Mouse (Mus musculus): Measurements from ENCODE around the gene Sipa1. TPM values are rescaled to one million over a fixed set of nuclear protein-coding genes. Genes with fewer than 3 reads are reported as not detected.

Gene Sipa1
- polyA plus RNA-seq, 1 experiment from 2014 or later = 17.0 TPM

DNA sequence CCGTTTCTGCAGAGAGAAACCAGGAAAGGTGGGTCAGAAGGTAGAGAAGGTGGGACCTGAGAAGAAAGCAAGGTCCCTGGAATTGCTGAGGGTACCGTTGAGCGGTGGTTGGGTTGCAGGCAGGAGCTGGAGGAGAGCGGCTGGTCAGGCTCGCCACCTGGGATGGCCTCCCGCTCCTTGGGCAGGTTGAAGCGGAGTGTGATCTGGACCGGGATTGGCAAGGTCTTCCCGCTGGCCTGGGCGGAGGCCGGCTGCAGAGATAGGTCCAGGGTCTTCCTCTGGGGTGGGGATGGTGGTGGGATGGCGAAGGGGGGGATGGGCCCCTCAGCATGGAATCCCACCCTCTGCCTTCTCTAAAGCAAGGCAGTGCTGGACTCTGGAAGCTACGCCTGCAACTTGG lies 54.8 kb downstream of the Sipa1 start:
- H3K27me3 ChIP-seq (ENCODE audit: control insufficient read depth, insufficient read depth, low read length) = no peaks in the 10 kb centered on the region
- H3K9ac ChIP-seq (ENCODE audit: low read length) = no peak overlapping the region; the same call in 1 of the 2 replicates
- ATAC-seq (ENCODE audit: insufficient read depth, low FRiP score, low TSS enrichment) (no peak), DNase-seq (ENCODE audit: low spot score) (no peak)
- H3K9me3 ChIP-seq (ENCODE audit: control insufficient read depth, low read length) = no peaks in the 10 kb centered on the region
- H3K4me1 ChIP-seq (ENCODE audit: control insufficient read depth, insufficient read depth, low read length) = peaks cover 9% of the 10 kb centered on the region
- peaks cover 18% of the 10 kb centered on the region for H3K36me3 ChIP-seq (ENCODE audit: control insufficient read depth, insufficient read depth, low read length)
- peak overlapping the region; percentile 64 for H3K4me2 ChIP-seq (ENCODE audit: low read depth)
- WGBS = 96% methylated on average over 13 of the region's 13 CpGs
- H3K4me3 ChIP-seq (ENCODE audit: low read depth, low read length) = peak overlapping the region; percentile 60
- no peak overlapping the region for H3K27ac ChIP-seq (ENCODE audit: low read depth, low read length)

DNA sequence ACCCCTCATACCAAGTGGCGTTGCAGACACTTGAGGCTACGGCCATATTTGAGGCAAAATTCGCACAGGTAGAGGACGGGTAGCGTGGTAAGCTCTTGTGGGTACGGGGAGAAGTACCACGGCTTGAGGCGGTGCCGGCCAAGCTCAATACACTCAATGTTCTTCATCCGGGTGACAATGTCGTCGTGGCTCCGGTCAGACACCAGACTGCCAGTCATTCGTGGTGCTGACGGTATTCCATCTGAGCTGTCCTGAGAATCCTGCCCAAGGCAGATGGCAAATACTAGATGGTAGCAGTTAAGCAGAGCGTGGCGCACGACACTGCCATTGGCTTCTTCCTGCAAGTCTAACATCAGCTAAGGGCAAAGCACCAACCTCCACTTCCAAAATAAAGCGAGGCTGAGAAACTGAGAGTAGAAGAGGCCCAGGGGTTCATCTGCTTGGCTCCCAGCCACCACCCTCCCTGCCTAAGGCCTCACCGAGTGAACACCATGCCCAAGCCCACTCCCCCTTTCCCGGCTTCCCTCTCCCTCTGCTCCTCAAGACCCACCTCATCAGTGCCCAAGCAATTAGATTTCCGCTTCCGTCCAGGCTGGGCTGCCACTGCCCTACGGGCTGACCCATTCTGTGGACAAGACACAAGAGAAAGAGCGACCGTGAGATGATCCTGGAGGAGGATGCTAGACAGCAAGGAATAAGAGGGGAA lies 55.6 kb downstream of the Sipa1 start:
- 95% methylated on average over 26 of the region's 26 CpGs for WGBS
- peaks cover 20% of the 10 kb centered on the region for H3K36me3 ChIP-seq (ENCODE audit: control insufficient read depth, insufficient read depth, low read length)
- H3K4me1 ChIP-seq (ENCODE audit: control insufficient read depth, insufficient read depth, low read length) = peaks cover 12% of the 10 kb centered on the region

DNA sequence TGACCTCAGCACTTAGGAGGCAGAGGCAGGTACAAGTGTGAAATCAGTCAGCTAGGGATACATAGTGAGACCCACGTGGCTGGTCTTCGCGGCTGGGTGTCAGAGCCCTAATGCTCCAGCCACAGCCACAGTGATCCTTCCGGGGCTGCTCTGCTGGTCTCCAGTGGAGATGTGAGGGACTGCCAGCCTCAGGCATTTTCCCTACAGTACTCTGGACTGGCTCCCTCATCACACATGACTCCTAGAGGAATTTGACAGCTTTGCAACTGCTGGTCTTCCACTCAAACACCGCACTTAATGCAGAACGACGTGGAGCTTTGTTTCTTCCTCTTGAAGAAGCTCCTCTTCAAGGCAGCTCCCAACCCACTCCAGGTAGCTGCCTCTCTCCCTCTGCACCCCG lies 57.3 kb downstream of the Sipa1 start:
- Histone ChIP-seq H3K9me3 (ENCODE audit: control insufficient read depth, low read length) (no peaks in the 10 kb centered on the region), H3K27me3 (ENCODE audit: control insufficient read depth, insufficient read depth, low read length) (no peaks in the 10 kb centered on the region), H3K4me1 (ENCODE audit: control insufficient read depth, insufficient read depth, low read length) (peaks cover 18% of the 10 kb centered on the region), H3K36me3 (ENCODE audit: control insufficient read depth, insufficient read depth, low read length) (peaks cover 20% of the 10 kb centered on the region), H3K4me2 (ENCODE audit: low read depth) (no peak overlapping the region), H3K9ac (ENCODE audit: low read length) (no peak overlapping the region), H3K27ac (ENCODE audit: low read depth, low read length) (no peak overlapping the region), H3K4me3 (ENCODE audit: low read depth, low read length) (no peak overlapping the region)
- 87% methylated on average over 8 of the region's 8 CpGs for WGBS
- ATAC-seq (ENCODE audit: insufficient read depth, low FRiP score, low TSS enrichment) (no peak), DNase-seq (ENCODE audit: low spot score) (no peak)

More for the DNA sequence above, 55.6 kb downstream of the Sipa1 start:
- ATAC-seq (ENCODE audit: insufficient read depth, low FRiP score, low TSS enrichment) (no peak), DNase-seq (ENCODE audit: low spot score) (no peak)
- Histone ChIP-seq H3K9ac (ENCODE audit: low read length) (no peak overlapping the region), H3K27me3 (ENCODE audit: control insufficient read depth, insufficient read depth, low read length) (no peaks in the 10 kb centered on the region), H3K27ac (ENCODE audit: low read depth, low read length) (no peak overlapping the region), H3K4me2 (ENCODE audit: low read depth) (no peak overlapping the region), H3K9me3 (ENCODE audit: control insufficient read depth, low read length) (no peaks in the 10 kb centered on the region), H3K4me3 (ENCODE audit: low read depth, low read length) (no peak overlapping the region)

DNA sequence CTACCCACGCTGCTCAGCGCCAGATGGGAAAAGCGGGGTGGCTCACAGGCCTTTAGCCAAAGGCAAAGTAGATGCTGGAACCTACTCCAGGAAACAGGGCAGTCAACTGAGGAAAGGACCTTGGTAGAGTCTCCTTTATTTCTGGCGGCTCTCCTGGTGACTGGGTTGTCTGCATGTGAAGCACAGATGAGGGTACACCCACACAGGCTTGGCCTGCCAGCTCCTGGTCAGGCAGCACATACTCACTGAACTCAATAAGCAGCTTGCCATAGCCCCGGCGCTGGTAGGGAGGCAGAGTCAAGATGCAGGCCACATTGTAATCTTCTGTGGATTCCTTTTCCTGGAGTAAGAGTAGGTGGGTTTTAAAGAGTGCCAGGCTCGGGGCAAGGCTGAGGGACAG lies 58.4 kb downstream of the Sipa1 start:
- ATAC-seq (ENCODE audit: insufficient read depth, low FRiP score, low TSS enrichment) = no peak

DNA sequence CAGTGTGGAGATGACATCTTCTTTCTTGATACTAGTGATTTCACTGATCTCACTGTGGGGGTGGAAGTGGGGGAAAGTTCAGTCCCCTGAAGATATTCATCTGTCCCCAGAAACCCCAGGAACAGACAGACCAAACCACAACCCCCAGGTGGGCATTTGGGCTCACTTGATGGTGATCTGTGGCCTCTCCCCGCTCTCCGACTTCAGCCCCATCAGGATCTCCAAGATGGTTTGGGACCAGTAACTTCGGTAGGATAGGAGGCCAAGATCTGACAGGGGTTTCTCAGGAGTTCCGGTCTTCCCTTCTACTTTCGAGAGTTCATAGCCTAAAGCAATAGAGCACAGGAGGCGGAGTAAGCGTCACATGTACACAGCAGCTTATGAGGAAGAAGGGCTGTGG lies 59.8 kb downstream of the Sipa1 start:
- no peak for ATAC-seq (ENCODE audit: insufficient read depth, low FRiP score, low TSS enrichment)
- H3K36me3 ChIP-seq (ENCODE audit: control insufficient read depth, insufficient read depth, low read length) = peaks cover 20% of the 10 kb centered on the region
- no peak overlapping the region for H3K4me2 ChIP-seq (ENCODE audit: low read depth)
- no peak overlapping the region for H3K27ac ChIP-seq (ENCODE audit: low read depth, low read length)
- no peaks in the 10 kb centered on the region for H3K27me3 ChIP-seq (ENCODE audit: control insufficient read depth, insufficient read depth, low read length)
- H3K4me3 ChIP-seq (ENCODE audit: low read depth, low read length) = no peak overlapping the region
- WGBS = 95% methylated on average over 7 of the region's 7 CpGs
- H3K9ac ChIP-seq (ENCODE audit: low read length) = no peak overlapping the region
- H3K4me1 ChIP-seq (ENCODE audit: control insufficient read depth, insufficient read depth, low read length) = peaks cover 8% of the 10 kb centered on the region
- no peak for DNase-seq (ENCODE audit: low spot score)
- no peaks in the 10 kb centered on the region for H3K9me3 ChIP-seq (ENCODE audit: control insufficient read depth, low read length)

More for the DNA sequence above, 58.4 kb downstream of the Sipa1 start:
- Histone ChIP-seq H3K4me1 (ENCODE audit: control insufficient read depth, insufficient read depth, low read length) (peaks cover 13% of the 10 kb centered on the region), H3K36me3 (ENCODE audit: control insufficient read depth, insufficient read depth, low read length) (peaks cover 20% of the 10 kb centered on the region), H3K27me3 (ENCODE audit: control insufficient read depth, insufficient read depth, low read length) (no peaks in the 10 kb centered on the region), H3K9ac (ENCODE audit: low read length) (no peak overlapping the region), H3K9me3 (ENCODE audit: control insufficient read depth, low read length) (no peaks in the 10 kb centered on the region), H3K4me2 (ENCODE audit: low read depth) (no peak overlapping the region), H3K27ac (ENCODE audit: low read depth, low read length) (no peak overlapping the region), H3K4me3 (ENCODE audit: low read depth, low read length) (no peak overlapping the region)
- 90% methylated on average over 7 of the region's 7 CpGs for WGBS
- DNase-seq (ENCODE audit: low spot score) = no peak

DNA sequence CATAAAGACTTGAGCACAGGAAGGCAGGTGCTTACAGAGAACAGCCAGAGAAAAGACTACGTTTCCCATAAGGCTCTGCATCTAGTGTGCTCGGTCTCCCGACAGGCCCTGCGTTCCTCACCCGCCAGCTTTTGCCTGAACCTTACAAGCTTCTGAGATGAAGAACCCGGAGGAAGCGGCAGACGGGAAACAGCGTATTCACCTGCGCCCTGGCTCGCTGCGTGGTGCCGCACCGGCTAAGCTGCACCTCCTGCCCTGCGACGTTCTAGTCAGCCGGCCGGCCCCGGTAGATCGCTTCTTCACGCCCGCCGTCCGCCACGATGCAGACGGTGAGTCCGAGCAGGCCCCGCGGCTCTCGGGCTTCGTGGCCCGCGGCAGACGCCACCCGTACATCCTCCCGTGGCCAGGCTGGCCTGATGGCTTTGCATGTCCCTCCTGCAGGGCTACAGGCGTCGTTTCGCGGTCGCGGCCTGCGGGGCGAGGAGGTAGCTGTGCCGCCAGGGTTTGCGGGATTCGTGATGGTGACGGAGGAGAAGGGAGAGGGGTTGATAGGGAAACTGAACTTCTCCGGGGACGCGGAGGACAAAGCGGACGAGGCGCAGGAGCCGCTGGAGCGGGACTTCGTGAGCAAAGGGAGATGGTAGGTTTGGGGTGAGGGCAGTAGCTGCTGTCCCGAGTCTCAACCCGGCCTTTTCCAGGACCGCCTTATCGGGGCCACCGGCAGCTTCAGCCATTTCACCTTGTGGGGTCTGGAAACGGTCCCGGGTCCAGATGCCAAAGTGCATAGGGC lies 61.6 kb downstream of the Sipa1 start, which contains the start of gene Rnaseh2c:
Gene Rnaseh2c (plus strand): TSS at position 122 of the 790 bp plus-strand sequence.
- DNase-seq (ENCODE audit: low spot score) = peak; percentile 79
- Histone ChIP-seq H3K4me3 (ENCODE audit: low read depth, low read length) (peak within 1 kb of the TSS; percentile 94), H3K36me3 (ENCODE audit: control insufficient read depth, insufficient read depth, low read length) (peaks cover 13% of the 10 kb centered on the region), H3K9ac (ENCODE audit: low read length) (peak within 1 kb of the TSS; percentile 94), H3K27me3 (ENCODE audit: control insufficient read depth, insufficient read depth, low read length) (no peaks in the 10 kb centered on the region), H3K27ac (ENCODE audit: low read depth, low read length) (peak within 1 kb of the TSS; percentile 75), H3K4me1 (ENCODE audit: control insufficient read depth, insufficient read depth, low read length) (peaks cover 8% of the 10 kb centered on the region), H3K9me3 (ENCODE audit: control insufficient read depth, low read length) (no peaks in the 10 kb centered on the region), H3K4me2 (ENCODE audit: low read depth) (peak within 1 kb of the TSS; percentile 88)
- WGBS = under 1% methylated on average over 64 of the region's 64 CpGs
- ATAC-seq (ENCODE audit: insufficient read depth, low FRiP score, low TSS enrichment) = peak; percentile 55; the same call in 1 of the 2 replicates

Small RNA genes within 50 kb of the gene (microRNA-seq; reads per million reads assigned to microRNA genes)
- gene Mir6987 = not detected

Other genes starting within 250 kb of the Sipa1 start
- gene Drap1, start 238.7 kb downstream of the Sipa1 start, polyA plus RNA-seq (2014; fragmentation: Nextera tagmentation; extraction: Ambion mirVana) = 197 and 205 TPM in 2 replicates
- 39.9 and 43.0 TPM in 2 replicates for gene AI837181, start 238.6 kb downstream of the Sipa1 start, polyA plus RNA-seq (2014; fragmentation: Nextera tagmentation; extraction: Ambion mirVana)
- not detected in 2 replicates for gene Fosl1, start 216.2 kb downstream of the Sipa1 start, polyA plus RNA-seq (2014; fragmentation: Nextera tagmentation; extraction: Ambion mirVana)
- 7.9 and 8.3 TPM in 2 replicates for gene Ccdc85b, start 205.8 kb downstream of the Sipa1 start, polyA plus RNA-seq (2014; fragmentation: Nextera tagmentation; extraction: Ambion mirVana)
- 110 and 119 TPM in 2 replicates for gene Fibp, start 203.1 kb downstream of the Sipa1 start, polyA plus RNA-seq (2014; fragmentation: Nextera tagmentation; extraction: Ambion mirVana)
- 1.7 and 3.6 TPM in 2 replicates for gene Ctsw, start 195.2 kb downstream of the Sipa1 start, polyA plus RNA-seq (2014; fragmentation: Nextera tagmentation; extraction: Ambion mirVana)
- gene Efemp2, start 189.8 kb downstream of the Sipa1 start, polyA plus RNA-seq (2014; fragmentation: Nextera tagmentation; extraction: Ambion mirVana) = 55.5 and 55.6 TPM in 2 replicates
- gene Mus81, start 175.3 kb downstream of the Sipa1 start, polyA plus RNA-seq (2014; fragmentation: Nextera tagmentation; extraction: Ambion mirVana) = 39.0 and 41.9 TPM in 2 replicates
- 3,817 and 3,867 TPM in 2 replicates for gene Cfl1, start 173.3 kb downstream of the Sipa1 start, polyA plus RNA-seq (2014; fragmentation: Nextera tagmentation; extraction: Ambion mirVana)
- 0.31 TPM in 1 of 2 replicates, not detected in the other for gene 1700020D05Rik, start 159.9 kb downstream of the Sipa1 start, polyA plus RNA-seq (2014; fragmentation: Nextera tagmentation; extraction: Ambion mirVana)
- gene Snx32, start 153.2 kb downstream of the Sipa1 start, polyA plus RNA-seq (2014; fragmentation: Nextera tagmentation; extraction: Ambion mirVana) = 20.9 and 23.0 TPM in 2 replicates
- 0.24 and 0.32 TPM in 2 replicates for gene Ovol1, start 103.1 kb downstream of the Sipa1 start, polyA plus RNA-seq (2014; fragmentation: Nextera tagmentation; extraction: Ambion mirVana)
- 2.3 and 2.6 TPM in 2 replicates for gene Ap5b1, start 95.7 kb downstream of the Sipa1 start, polyA plus RNA-seq (2014; fragmentation: Nextera tagmentation; extraction: Ambion mirVana)
- gene Rnaseh2c, start 61.8 kb downstream of the Sipa1 start, polyA plus RNA-seq (2014; fragmentation: Nextera tagmentation; extraction: Ambion mirVana) = 131 and 137 TPM in 2 replicates
- 36.3 and 36.5 TPM in 2 replicates for gene Kat5, start 53.5 kb downstream of the Sipa1 start, polyA plus RNA-seq (2014; fragmentation: Nextera tagmentation; extraction: Ambion mirVana)
- gene Rela, start 26.2 kb downstream of the Sipa1 start, polyA plus RNA-seq (2014; fragmentation: Nextera tagmentation; extraction: Ambion mirVana) = 32.5 and 34.4 TPM in 2 replicates
- gene Map3k11, start 25.0 kb upstream of the Sipa1 start, polyA plus RNA-seq (2014; fragmentation: Nextera tagmentation; extraction: Ambion mirVana) = 21.0 and 22.0 TPM in 2 replicates
- 26.9 and 27.7 TPM in 2 replicates for gene Pcnx3, start 25.2 kb upstream of the Sipa1 start, polyA plus RNA-seq (2014; fragmentation: Nextera tagmentation; extraction: Ambion mirVana)
- gene Kcnk7, start 40.7 kb upstream of the Sipa1 start, polyA plus RNA-seq (2014; fragmentation: Nextera tagmentation; extraction: Ambion mirVana) = not detected in 2 replicates
- 5.1 and 6.8 TPM in 2 replicates for gene Ehbp1l1, start 62.6 kb upstream of the Sipa1 start, polyA plus RNA-seq (2014; fragmentation: Nextera tagmentation; extraction: Ambion mirVana)
- gene Fam89b, start 65.9 kb upstream of the Sipa1 start, polyA plus RNA-seq (2014; fragmentation: Nextera tagmentation; extraction: Ambion mirVana) = 167 and 184 TPM in 2 replicates
- gene Ltbp3, start 77.2 kb upstream of the Sipa1 start, polyA plus RNA-seq (2014; fragmentation: Nextera tagmentation; extraction: Ambion mirVana) = 5.2 and 9.7 TPM in 2 replicates
- gene Scyl1, start 107.7 kb upstream of the Sipa1 start, polyA plus RNA-seq (2014; fragmentation: Nextera tagmentation; extraction: Ambion mirVana) = 63.9 and 67.4 TPM in 2 replicates
- gene Frmd8, start 211.6 kb upstream of the Sipa1 start, polyA plus RNA-seq (2014; fragmentation: Nextera tagmentation; extraction: Ambion mirVana) = 19.9 and 20.7 TPM in 2 replicates
- 0.74 and 1.7 TPM in 2 replicates for gene Slc25a45, start 214.1 kb upstream of the Sipa1 start, polyA plus RNA-seq (2014; fragmentation: Nextera tagmentation; extraction: Ambion mirVana)
- gene Tigd3, start 230.4 kb upstream of the Sipa1 start, polyA plus RNA-seq (2014; fragmentation: Nextera tagmentation; extraction: Ambion mirVana) = 5.7 and 6.6 TPM in 2 replicates
- gene Dpf2, start 249.3 kb upstream of the Sipa1 start, polyA plus RNA-seq (2014; fragmentation: Nextera tagmentation; extraction: Ambion mirVana) = 195 and 225 TPM in 2 replicates